Mouse (Mus musculus) heart, embryonic 14.5 days (tissue): ENCODE results near the gene Gimap9. TPM values are rescaled to one million over a fixed set of nuclear protein-coding genes. Genes with fewer than 3 reads are reported as not detected.
A peak's percentile ranks its signal among the peaks of the same experiment; 100 is the strongest.

Source experiments
- ATAC-seq: fragments of 200-750 bp; cut with Nextera tagmentation; 2 replicates; pipeline ENCODE4 v1.8.0; 2017; ENCODE audit warnings: low read depth, moderate TSS enrichment; ENCODE audit not compliant: insufficient number of reproducible peaks, insufficient read depth, low FRiP score
- H3K27ac ChIP-seq, 2 experiments: fragments of 200-500 bp in 1 of 2; fragments of 300-500 bp in 1 of 2; sonication (generic) in 1 of 2; replicated peaks in 1 of 2; 2 replicates each; pipeline ENCODE4 v1.5.1; 2012 to 2014; ENCODE audit warnings: low read depth in 2 of 2, low read length in 2 of 2, control low read depth in 1 of 2, mild to moderate bottlenecking in 1 of 2, mixed read lengths in 1 of 2; ENCODE audit not compliant: control insufficient read depth in 1 of 2, insufficient read depth in 1 of 2
- H3K27me3 ChIP-seq: fragments of 300-500 bp; sonication (generic); 2 replicates; pipeline ENCODE4 v1.6.1; 2014; ENCODE audit warnings: mild to moderate bottlenecking, low read length, control low read depth; ENCODE audit not compliant: control insufficient read depth, insufficient read depth
- H3K36me3 ChIP-seq: fragments of 300-500 bp; sonication (generic); 2 replicates; pipeline ENCODE4 v1.6.1; 2014; ENCODE audit warnings: mild to moderate bottlenecking, control low read depth, low read length, mixed read lengths; ENCODE audit not compliant: control insufficient read depth, insufficient read depth
- H3K4me1 ChIP-seq, 2 experiments: fragments of 200-500 bp in 1 of 2; fragments of 300-500 bp in 1 of 2; sonication (generic) in 1 of 2; 2 replicates each; pipeline ENCODE4 v1.6.1; 2012 to 2014; ENCODE audit warnings: low read length in 2 of 2, control low read depth in 1 of 2, mixed read lengths in 1 of 2; ENCODE audit not compliant: control insufficient read depth in 2 of 2, insufficient read depth in 2 of 2
- H3K4me2 ChIP-seq: fragments of 300-500 bp; sonication (generic); 2 replicates; pipeline ENCODE4 v1.6.1; 2014; ENCODE audit warnings: mild to moderate bottlenecking, low read length
- H3K4me3 ChIP-seq, 2 experiments: fragments of 200-500 bp in 1 of 2; fragments of 300-500 bp in 1 of 2; sonication (generic) in 1 of 2; 2 replicates each; pipeline ENCODE4 v1.5.1; 2012 to 2014; ENCODE audit warnings: low read length in 2 of 2, mild to moderate bottlenecking in 2 of 2, control low read depth in 1 of 2, low read depth in 1 of 2, moderate library complexity in 1 of 2; ENCODE audit not compliant: control insufficient read depth in 1 of 2, insufficient read depth in 1 of 2
- H3K9ac ChIP-seq: fragments of 300-500 bp; sonication (generic); 2 replicates; pipeline ENCODE4 v1.6.1; 2014; ENCODE audit warnings: mild to moderate bottlenecking, low read length
- H3K9me3 ChIP-seq: fragments of 300-500 bp; sonication (generic); 2 replicates; pipeline ENCODE4 v1.6.1; 2016; ENCODE audit warnings: low read length, control low read depth; ENCODE audit not compliant: control insufficient read depth
- WGBS: fragments of 180-500 bp; shearing (Covaris S2); extraction: QIAGEN DNeasy Blood & Tissue Kit; methylation state at CpG from one replicate; pipeline ENCODE4 v1.1.7; 2014; 5-methylcytosine and 5-hydroxymethylcytosine counted together
- polyA plus RNA-seq: library from polyadenylated mRNA; unstranded; fragments of >200 nt; fragmentation: Nextera tagmentation; extraction: Ambion mirVana; gene quantifications from 2 replicates; pipeline ENCODE4 v1.2.1, GENCODE M21; 2014

Gene Gimap9
- 5.8 and 6.3 TPM in 2 replicates for polyA plus RNA-seq

GRCm38 (mm10) chr6:48675931-48676859 lies at the start of gene Gimap9:
Gimap9 (plus strand) TSS chr6:48676129.
- Histone ChIP-seq H3K4me3 (peak within 1 kb of the TSS; percentile 35 to 50), H3K9ac (peak within 1 kb of the TSS; percentile 60), H3K4me1 (no peaks in the 10 kb centered on the region; a peak in 1 of 4 replicates), H3K4me2 (peak within 1 kb of the TSS; percentile 54), H3K36me3 (no peaks in the 10 kb centered on the region; the same call in 1 of the 2 replicates), H3K27me3 (no peaks in the 10 kb centered on the region), H3K9me3 (no peaks in the 10 kb centered on the region), H3K27ac (peak within 1 kb of the TSS; percentile 19 to 44; a peak in 1 of 4 replicates)
- no peak for ATAC-seq
- WGBS: 33% methylated on average over 13 of the region's 13 CpGs

DNA sequence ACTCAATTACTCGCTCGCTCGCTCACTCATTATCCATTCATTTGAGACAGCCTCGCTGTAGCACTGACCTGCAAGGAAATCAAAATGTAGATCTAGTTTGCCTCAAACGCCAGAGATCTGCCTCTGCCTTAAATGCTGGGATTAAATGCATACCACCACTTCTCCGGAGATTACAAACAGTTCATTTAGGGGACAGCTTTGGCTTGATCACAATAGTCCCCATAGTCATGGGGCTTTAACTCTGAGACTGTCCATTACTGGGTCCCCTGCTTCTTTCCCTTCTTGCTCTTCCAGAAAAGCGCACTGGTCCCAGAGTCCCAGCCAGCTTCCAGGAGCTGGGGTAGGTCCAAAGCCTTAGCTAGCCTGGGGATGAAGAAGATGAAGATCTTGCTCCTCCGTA lies 49.5 kb upstream of the Gimap9 start, which contains the start of gene AI854703:
Gene AI854703, plus strand, starts transcription at position 301 of the 400 bp plus-strand sequence.
- ATAC-seq: no peak
- Histone ChIP-seq H3K27ac (no peak within 1 kb of the TSS), H3K4me3 (peak within 1 kb of the TSS; percentile 49 to 56), H3K4me1 (peaks cover 17 to 20% of the 10 kb centered on the region in 2 experiments; a peak in 3 of 4 replicates), H3K36me3 (peaks cover 5% of the 10 kb centered on the region), H3K9ac (peak within 1 kb of the TSS; percentile 66), H3K9me3 (no peaks in the 10 kb centered on the region), H3K4me2 (peak within 1 kb of the TSS; percentile 92), H3K27me3 (peaks cover 21% of the 10 kb centered on the region; the same call in 1 of the 2 replicates)
- WGBS: 33% methylated on average over 8 of the region's 8 CpGs

- peak overlapping the region; percentile 49 to 56 for H3K4me3 ChIP-seq
- no peaks in the 10 kb centered on the region for H3K9me3 ChIP-seq
- H3K27ac ChIP-seq: no peak overlapping the region
- peak overlapping the region; percentile 66 for H3K9ac ChIP-seq
- no peaks in the 10 kb centered on the region; the same call in 1 of the 2 replicates for H3K36me3 ChIP-seq
- WGBS: 1% methylated on average over 32 of the region's 32 CpGs
- peak overlapping the region; percentile 92 for H3K4me2 ChIP-seq
- no peak for ATAC-seq
- H3K27me3 ChIP-seq: peaks cover 21% of the 10 kb centered on the region; the same call in 1 of the 2 replicates
- peaks cover 17 to 20% of the 10 kb centered on the region in 2 experiments; a peak in 3 of 4 replicates for H3K4me1 ChIP-seq
These were observed 48.9 kb upstream of the Gimap9 start for GRCm38 (mm10) chr6:48626984-48627383.

GRCm38 (mm10) chr6:48627511-48627924 lies 48.4 kb upstream of the Gimap9 start:
- Histone ChIP-seq H3K9me3 (no peaks in the 10 kb centered on the region), H3K9ac (peak overlapping the region; percentile 66; the same call in 1 of the 2 replicates), H3K4me1 (peaks cover 17 to 20% of the 10 kb centered on the region in 2 experiments; a peak in 3 of 4 replicates), H3K4me3 (peak overlapping the region; percentile 49 to 56), H3K27me3 (peaks cover 21% of the 10 kb centered on the region; the same call in 1 of the 2 replicates), H3K36me3 (no peaks in the 10 kb centered on the region), H3K27ac (no peak overlapping the region), H3K4me2 (peak overlapping the region; percentile 92)
- 15% methylated on average over 7 of the region's 7 CpGs for WGBS
- no peak for ATAC-seq

GRCm38 (mm10) chr6:48628377-48628776 lies 47.6 kb upstream of the Gimap9 start:
- Histone ChIP-seq H3K36me3 (no peaks in the 10 kb centered on the region), H3K9ac (no peak overlapping the region), H3K4me3 (no peak overlapping the region), H3K27me3 (peaks cover 21% of the 10 kb centered on the region; the same call in 1 of the 2 replicates), H3K9me3 (no peaks in the 10 kb centered on the region), H3K4me1 (peaks cover 17 to 20% of the 10 kb centered on the region in 2 experiments; a peak in 3 of 4 replicates), H3K4me2 (no peak overlapping the region), H3K27ac (no peak overlapping the region)
- WGBS: 73% methylated on average over 3 of the region's 3 CpGs
- ATAC-seq: no peak

GRCm38 (mm10) chr6:48628808-48629660 lies 46.9 kb upstream of the Gimap9 start:
- H3K36me3 ChIP-seq: no peaks in the 10 kb centered on the region
- peak overlapping the region; percentile 94 for H3K4me2 ChIP-seq
- no peak overlapping the region for H3K27ac ChIP-seq
- peaks cover 17 to 20% of the 10 kb centered on the region in 2 experiments; a peak in 3 of 4 replicates for H3K4me1 ChIP-seq
- 0 out of 2 replicates have a peak, but pooled peaks have one; percentile 13 for ATAC-seq
- 5% methylated on average over 53 of the region's 54 CpGs for WGBS
- H3K27me3 ChIP-seq: peaks cover 21% of the 10 kb centered on the region; the same call in 1 of the 2 replicates
- H3K9ac ChIP-seq: peak overlapping the region; percentile 70
- H3K9me3 ChIP-seq: no peaks in the 10 kb centered on the region
- H3K4me3 ChIP-seq: peak overlapping the region; percentile 47 to 49

- peak overlapping the region; percentile 70 for H3K9ac ChIP-seq
- H3K4me2 ChIP-seq: peak overlapping the region; percentile 94
- no peak for ATAC-seq
- no peak overlapping the region for H3K27ac ChIP-seq
- no peaks in the 10 kb centered on the region for H3K9me3 ChIP-seq
- peaks cover 21% of the 10 kb centered on the region; the same call in 1 of the 2 replicates for H3K27me3 ChIP-seq
- 13% methylated on average over 9 of the region's 13 CpGs for WGBS
- H3K4me1 ChIP-seq: peaks cover 17 to 20% of the 10 kb centered on the region in 2 experiments; a peak in 3 of 4 replicates
- no peaks in the 10 kb centered on the region for H3K36me3 ChIP-seq
- H3K4me3 ChIP-seq: peak overlapping the region; percentile 47 to 49
These were observed 46.3 kb upstream of the Gimap9 start for GRCm38 (mm10) chr6:48629661-48630034.
